Mouse (Mus musculus): ENCODE measurements at regions not wholly inside any gene's neighbourhood (a gene's known extent, or its start where the extent isn't known, plus 50 kb on each side); places are given as distances from the start of the nearest gene placed in this dataset.

GRCm38 (mm10) chr5:51168206-51168605 lies 399.3 kb downstream of the Ppargc1a start:
- Histone ChIP-seq H3K4me3 (ENCODE audit: insufficient read depth, low read length) (no peak overlapping the region), H3K4me1 (ENCODE audit: control insufficient read depth, insufficient read depth, low read length) (no peaks in the 10 kb centered on the region), H3K27ac (ENCODE audit: insufficient read depth, low read length) (no peak overlapping the region)
- TF ChIP-seq CTCF (IDR thresholded peaks at IDR 0.05; ENCODE audit: borderline replicate concordance, insufficient read depth, low read length) (no peak), POLR2A (IDR thresholded peaks at IDR 0.05; ENCODE audit: low read depth, low read length) (no peak)

- no peak overlapping the region for H3K27ac ChIP-seq (ENCODE audit: insufficient read depth, low read length)
Observed at GRCm38 (mm10) chr5:51156901-51157300, 410.6 kb downstream of the Ppargc1a start.

GRCm38 (mm10) chr5:51144842-51145241 lies 422.7 kb downstream of the Ppargc1a start:
- Histone ChIP-seq H3K27ac (ENCODE audit: insufficient read depth, low read length) (no peak overlapping the region), H3K4me3 (ENCODE audit: insufficient read depth, low read length) (no peak overlapping the region), H3K4me1 (ENCODE audit: control insufficient read depth, insufficient read depth, low read length) (no peaks in the 10 kb centered on the region)
- no peak for TF ChIP-seq CTCF (IDR thresholded peaks at IDR 0.05; ENCODE audit: borderline replicate concordance, insufficient read depth, low read length)
- TF ChIP-seq POLR2A (IDR thresholded peaks at IDR 0.05; ENCODE audit: low read depth, low read length), result no peak

More at GRCm38 (mm10) chr5:51156901-51157300, 410.6 kb downstream of the Ppargc1a start:
- no peak for TF ChIP-seq CTCF (IDR thresholded peaks at IDR 0.05; ENCODE audit: borderline replicate concordance, insufficient read depth, low read length)
- no peak for TF ChIP-seq POLR2A (IDR thresholded peaks at IDR 0.05; ENCODE audit: low read depth, low read length)
- H3K4me3 ChIP-seq (ENCODE audit: insufficient read depth, low read length), result no peak overlapping the region
- no peaks in the 10 kb centered on the region for H3K4me1 ChIP-seq (ENCODE audit: control insufficient read depth, insufficient read depth, low read length)

- Histone ChIP-seq H3K4me3 (ENCODE audit: insufficient read depth, low read length) (no peak overlapping the region), H3K4me1 (ENCODE audit: control insufficient read depth, insufficient read depth, low read length) (no peaks in the 10 kb centered on the region), H3K27ac (ENCODE audit: insufficient read depth, low read length) (no peak overlapping the region)
- TF ChIP-seq CTCF (IDR thresholded peaks at IDR 0.05; ENCODE audit: borderline replicate concordance, insufficient read depth, low read length) (no peak), POLR2A (IDR thresholded peaks at IDR 0.05; ENCODE audit: low read depth, low read length) (no peak)
Observed at GRCm38 (mm10) chr5:51125091-51125490, 442.4 kb downstream of the Ppargc1a start.

- TF ChIP-seq CTCF (IDR thresholded peaks at IDR 0.05; ENCODE audit: borderline replicate concordance, insufficient read depth, low read length) (no peak), POLR2A (IDR thresholded peaks at IDR 0.05; ENCODE audit: low read depth, low read length) (no peak)
- Histone ChIP-seq H3K4me1 (ENCODE audit: control insufficient read depth, insufficient read depth, low read length) (no peaks in the 10 kb centered on the region), H3K4me3 (ENCODE audit: insufficient read depth, low read length) (no peak overlapping the region), H3K27ac (ENCODE audit: insufficient read depth, low read length) (no peak overlapping the region)
Observed at GRCm38 (mm10) chr5:51110006-51110405, 457.5 kb downstream of the Ppargc1a start.

- TF ChIP-seq CTCF (IDR thresholded peaks at IDR 0.05; ENCODE audit: borderline replicate concordance, insufficient read depth, low read length) (no peak), POLR2A (IDR thresholded peaks at IDR 0.05; ENCODE audit: low read depth, low read length) (no peak)
- Histone ChIP-seq H3K4me1 (ENCODE audit: control insufficient read depth, insufficient read depth, low read length) (no peaks in the 10 kb centered on the region), H3K4me3 (ENCODE audit: insufficient read depth, low read length) (no peak overlapping the region), H3K27ac (ENCODE audit: insufficient read depth, low read length) (no peak overlapping the region)
Observed at GRCm38 (mm10) chr5:51108737-51109136, 458.8 kb downstream of the Ppargc1a start.

GRCm38 (mm10) chr5:51108181-51108580 lies 459.3 kb downstream of the Ppargc1a start:
- TF ChIP-seq POLR2A (IDR thresholded peaks at IDR 0.05; ENCODE audit: low read depth, low read length), result no peak
- no peak for TF ChIP-seq CTCF (IDR thresholded peaks at IDR 0.05; ENCODE audit: borderline replicate concordance, insufficient read depth, low read length)
- Histone ChIP-seq H3K27ac (ENCODE audit: insufficient read depth, low read length) (no peak overlapping the region), H3K4me1 (ENCODE audit: control insufficient read depth, insufficient read depth, low read length) (no peaks in the 10 kb centered on the region), H3K4me3 (ENCODE audit: insufficient read depth, low read length) (no peak overlapping the region)

GRCm38 (mm10) chr5:51099902-51100301 lies 467.6 kb downstream of the Ppargc1a start:
- H3K27ac ChIP-seq (ENCODE audit: insufficient read depth, low read length), result no peak overlapping the region
- no peaks in the 10 kb centered on the region for H3K4me1 ChIP-seq (ENCODE audit: control insufficient read depth, insufficient read depth, low read length)
- TF ChIP-seq POLR2A (IDR thresholded peaks at IDR 0.05; ENCODE audit: low read depth, low read length) (no peak), CTCF (IDR thresholded peaks at IDR 0.05; ENCODE audit: borderline replicate concordance, insufficient read depth, low read length) (no peak)
- no peak overlapping the region for H3K4me3 ChIP-seq (ENCODE audit: insufficient read depth, low read length)

- no peaks in the 10 kb centered on the region for H3K4me1 ChIP-seq (ENCODE audit: control insufficient read depth, insufficient read depth, low read length)
- no peak overlapping the region for H3K27ac ChIP-seq (ENCODE audit: insufficient read depth, low read length)
- no peak overlapping the region for H3K4me3 ChIP-seq (ENCODE audit: insufficient read depth, low read length)
- TF ChIP-seq CTCF (IDR thresholded peaks at IDR 0.05; ENCODE audit: borderline replicate concordance, insufficient read depth, low read length) (no peak), POLR2A (IDR thresholded peaks at IDR 0.05; ENCODE audit: low read depth, low read length) (no peak)
Observed at GRCm38 (mm10) chr5:51072674-51073468, 494.7 kb downstream of the Ppargc1a start.

GRCm38 (mm10) chr5:51072146-51072545 lies 495.4 kb downstream of the Ppargc1a start:
- Histone ChIP-seq H3K4me3 (ENCODE audit: insufficient read depth, low read length) (no peak overlapping the region), H3K27ac (ENCODE audit: insufficient read depth, low read length) (no peak overlapping the region), H3K4me1 (ENCODE audit: control insufficient read depth, insufficient read depth, low read length) (no peaks in the 10 kb centered on the region)
- TF ChIP-seq CTCF (IDR thresholded peaks at IDR 0.05; ENCODE audit: borderline replicate concordance, insufficient read depth, low read length) (no peak), POLR2A (IDR thresholded peaks at IDR 0.05; ENCODE audit: low read depth, low read length) (no peak)

Measured in embryonic fibroblast, embryonic 13.5 days (primary cell).